Mouse (Mus musculus) erythroblast, adult 5-6 weeks (primary cell): ENCODE data around the gene Rpl26. TPM values are rescaled to one million over a fixed set of nuclear protein-coding genes. Genes with fewer than 3 reads are reported as not detected.
"Not testable (repeated sequence)": the region's sequence is repeated elsewhere in the genome, so short reads cannot be mapped to it uniquely, and the experiment has no call there.

ENCODE experiments used
- ATAC-seq: replicated peaks from 2 replicates; pipeline ENCODE4 v1.8.0; 2016; ENCODE audit warnings: moderate number of reproducible peaks, mild to moderate bottlenecking, moderate TSS enrichment, inconsistent platforms; ENCODE audit not compliant: poor library complexity, low FRiP score, severe bottlenecking
- total RNA-seq, 2 experiments: library from RNA; stranded (forward) in 1 of 2; stranded (reverse) in 1 of 2; fragments of 150-400 nt in 1 of 2; fragments of 200-764, 138-1000 nt in 1 of 2; gene quantifications; 2 replicates each; pipeline versions ENCODE4 v1.2.3 to v1.2.4; 2015 to 2017; ENCODE audit warnings: low replicate concordance in 2 of 2

Gene Rpl26
- total RNA-seq, 2 experiments from 2014 or later = 834 to 872 TPM

DNA sequence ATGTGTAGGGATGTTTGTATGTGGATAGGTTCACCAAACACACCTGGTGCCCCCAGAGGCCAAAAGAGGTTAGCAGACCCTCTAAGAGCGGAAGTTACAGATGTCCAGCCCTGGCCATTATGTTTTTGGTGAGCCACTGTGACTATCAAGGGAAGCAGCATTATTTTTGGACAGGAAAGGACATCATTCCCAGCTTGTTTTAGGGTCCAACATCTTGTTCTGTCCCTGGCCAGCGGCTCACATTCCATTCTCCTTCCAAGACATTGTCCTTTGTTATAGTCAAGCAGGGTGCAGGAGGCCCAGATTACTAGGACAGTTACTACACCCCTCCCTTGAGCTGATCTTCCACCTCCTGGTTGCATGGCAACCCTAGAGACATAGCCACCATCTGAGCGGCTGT is 5.9 kb downstream of the Rpl26 start:
- ATAC-seq = no peak

DNA sequence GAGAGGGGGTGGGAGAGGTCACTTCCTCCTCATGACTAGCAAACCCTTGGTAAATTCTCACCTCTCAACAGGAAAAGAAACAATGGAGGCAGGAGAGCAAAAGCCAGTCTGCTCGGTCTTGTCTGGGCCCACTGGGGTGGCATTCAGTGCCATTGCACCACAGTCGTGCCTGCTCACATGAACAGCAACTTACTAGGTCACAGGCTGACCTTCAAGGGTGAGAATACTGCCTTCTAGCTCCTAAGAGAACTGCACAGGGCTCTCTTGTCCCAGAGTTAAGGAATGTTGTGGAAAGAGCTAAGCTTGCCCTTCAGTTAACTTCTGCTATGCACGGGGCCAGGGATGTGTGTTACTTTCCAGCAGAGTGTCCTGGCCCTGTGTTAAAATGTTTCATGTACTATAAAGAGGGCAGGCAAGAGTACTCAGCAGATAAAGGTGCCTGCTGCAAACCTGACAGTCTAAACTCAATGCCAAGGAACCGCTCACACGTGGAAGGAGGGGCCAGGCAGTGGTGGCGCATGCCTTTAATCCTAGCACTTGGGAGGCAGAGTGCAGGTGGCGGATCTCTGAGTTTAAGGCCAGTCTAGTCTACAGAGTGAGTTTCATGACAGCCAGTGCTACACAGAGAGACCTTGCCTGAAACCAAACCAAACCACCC is 7.6 kb downstream of the Rpl26 start:
- no peak for ATAC-seq

DNA sequence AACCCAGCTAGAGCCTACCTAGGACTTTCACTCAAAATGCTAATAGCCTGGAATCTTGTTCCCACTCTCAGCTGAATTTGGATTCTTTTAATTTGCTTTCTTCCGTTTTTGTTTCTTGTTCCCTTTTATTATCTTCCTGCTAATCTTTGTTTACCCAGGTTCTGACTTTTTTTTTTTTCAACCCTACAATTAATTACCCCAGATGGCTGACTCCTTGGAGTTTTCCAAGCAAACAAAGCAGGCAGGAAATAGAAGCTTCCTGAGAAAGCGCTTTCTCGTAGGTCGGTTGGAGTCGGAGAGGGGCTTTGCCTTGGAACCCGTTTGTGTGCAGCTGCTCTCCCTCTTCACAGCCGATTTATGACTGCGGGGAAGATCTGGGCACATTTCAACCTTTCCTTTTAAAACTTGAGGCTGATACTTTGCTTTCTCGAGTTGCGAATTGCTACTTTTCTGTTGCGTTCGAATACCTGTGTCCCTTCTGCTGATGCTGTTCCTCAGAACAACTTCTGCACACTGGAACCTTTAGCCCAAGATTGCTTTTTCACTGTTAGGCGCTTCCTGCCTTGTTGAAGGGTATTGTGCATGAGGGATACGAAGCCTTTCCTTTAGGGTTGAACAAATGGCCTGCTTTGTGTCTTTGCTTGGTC is 10.3 kb downstream of the Rpl26 start:
- no peak for ATAC-seq

DNA sequence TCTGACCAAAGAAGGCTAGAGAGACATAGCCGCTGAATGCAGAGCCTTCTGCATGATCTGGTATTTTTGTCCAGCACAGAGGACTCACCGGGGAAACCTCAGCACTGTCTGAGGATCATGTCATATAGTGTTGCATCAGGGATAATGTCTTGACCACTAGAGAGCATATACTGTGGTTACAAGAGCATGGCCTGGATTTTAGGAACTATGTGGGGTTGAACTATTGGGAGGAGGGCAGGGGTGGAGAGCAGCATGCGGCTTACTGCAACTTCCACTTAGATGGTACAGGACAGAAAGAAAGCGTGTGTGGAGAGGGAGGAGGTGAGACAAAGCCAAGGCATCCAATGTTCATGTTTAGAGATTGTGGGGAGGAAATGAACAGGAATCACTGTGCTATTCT is 13.2 kb downstream of the Rpl26 start:
- no peak for ATAC-seq

DNA sequence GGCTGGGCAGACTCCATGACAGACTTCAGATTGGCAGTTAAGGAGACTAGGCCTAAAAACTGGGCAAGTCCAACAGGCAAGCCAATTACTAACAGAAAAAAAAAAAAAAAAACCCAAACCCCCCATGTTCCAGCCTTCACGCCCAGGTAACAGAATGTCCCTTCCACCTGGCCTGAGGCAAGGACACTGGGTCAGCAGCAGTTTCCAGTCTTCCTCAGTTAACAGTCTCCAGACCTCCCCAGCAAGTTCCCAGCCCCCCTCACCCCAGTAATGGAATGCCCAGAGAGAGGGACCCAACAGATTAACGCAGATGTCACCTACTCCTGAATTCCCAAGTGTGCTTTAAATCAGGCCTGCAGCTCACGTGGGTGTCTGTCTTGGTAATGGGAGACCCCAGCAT is 21.8 kb downstream of the Rpl26 start:
- ATAC-seq = no peak

DNA sequence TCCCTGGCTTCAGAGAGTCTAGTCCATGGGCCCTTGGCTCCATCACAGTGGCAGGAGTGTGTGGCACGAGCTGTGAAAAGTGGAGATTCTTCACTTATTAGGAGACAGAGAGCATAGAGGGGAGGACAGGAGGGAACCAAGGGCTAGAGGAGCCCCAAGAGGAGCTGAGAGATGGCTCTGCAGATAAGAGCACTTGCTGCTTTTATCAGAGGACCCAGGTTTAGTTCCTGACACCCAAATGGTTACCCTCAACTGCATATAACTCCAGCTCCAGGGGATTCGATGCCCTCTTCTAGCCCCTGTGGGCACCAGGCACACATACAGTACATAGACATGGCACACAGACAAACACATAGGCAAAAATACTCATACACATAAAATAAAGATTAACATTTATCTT is 23.4 kb downstream of the Rpl26 start:
- ATAC-seq = no peak

DNA sequence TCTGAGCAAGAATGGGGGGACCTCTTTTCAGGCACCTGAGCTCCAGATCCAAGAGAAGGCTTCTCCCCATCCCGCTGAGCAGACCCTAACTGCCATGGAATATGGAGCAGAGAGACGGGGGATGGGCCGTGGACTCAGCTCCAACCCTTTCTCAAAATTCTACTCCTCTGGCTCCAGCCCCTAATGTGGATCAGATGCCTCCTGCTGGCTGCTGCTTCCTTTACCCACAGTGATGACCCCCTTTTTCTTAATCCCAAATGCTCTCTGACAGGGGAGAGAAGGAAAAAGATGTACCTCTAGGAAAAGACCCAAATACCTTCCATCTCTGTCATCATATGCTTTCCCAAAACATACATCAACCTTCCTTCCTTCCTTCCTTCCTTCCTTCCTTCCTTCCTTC is 25.6 kb downstream of the Rpl26 start, which contains the start of gene Odf4:
Gene Odf4 (minus strand): TSS at position 101 of the 400 bp plus-strand sequence.
- no peak for ATAC-seq

DNA sequence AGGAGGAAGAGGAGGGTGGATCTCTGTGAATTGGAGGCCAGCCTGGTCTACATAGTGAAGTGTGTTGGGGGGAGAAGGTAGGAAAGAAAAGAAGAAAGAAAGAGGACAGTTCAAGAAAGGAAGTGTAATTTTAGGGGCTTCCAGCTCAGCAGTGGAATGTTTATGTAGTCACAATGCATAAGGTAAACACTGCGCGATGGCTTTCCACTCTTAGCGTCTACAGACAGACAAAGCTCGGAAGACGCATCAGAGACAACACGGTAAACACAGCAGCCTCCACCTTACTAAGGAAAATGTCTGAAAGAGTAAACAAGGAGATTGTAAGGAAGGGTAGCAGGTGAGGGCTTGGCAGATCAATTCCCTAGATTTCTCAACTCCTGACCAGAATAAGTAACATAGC is 28.6 kb downstream of the Rpl26 start:
- no peak for ATAC-seq

DNA sequence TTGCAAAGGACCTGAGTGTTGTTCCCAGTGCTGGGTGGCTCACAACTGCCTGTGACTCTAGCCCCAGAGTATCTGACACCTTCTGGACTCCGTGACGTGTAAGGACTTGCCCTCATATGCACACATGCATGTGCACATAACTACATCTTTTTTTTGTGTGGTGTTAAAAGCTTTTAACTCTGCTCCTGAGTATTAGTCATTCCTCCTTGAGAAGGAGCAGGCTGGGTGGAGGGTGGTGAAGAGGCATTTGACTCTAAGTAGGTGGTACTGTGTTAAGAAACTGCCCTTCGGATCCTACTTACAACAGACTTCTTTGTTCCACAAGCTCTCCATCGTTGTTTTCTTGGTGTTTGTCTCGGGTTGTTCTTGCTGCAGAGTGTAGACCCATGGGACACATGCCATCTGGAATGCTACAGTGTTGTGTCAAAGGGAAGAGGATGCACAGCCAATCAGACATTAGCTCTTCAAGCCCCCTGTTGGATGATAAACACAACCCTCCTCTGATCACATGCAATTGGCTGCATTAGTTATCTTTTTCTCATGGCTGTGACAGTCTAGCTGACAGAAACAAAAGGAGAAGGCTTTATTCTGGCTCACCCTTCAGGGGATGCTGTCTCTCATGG is 32.6 kb downstream of the Rpl26 start:
- no peak for ATAC-seq

DNA sequence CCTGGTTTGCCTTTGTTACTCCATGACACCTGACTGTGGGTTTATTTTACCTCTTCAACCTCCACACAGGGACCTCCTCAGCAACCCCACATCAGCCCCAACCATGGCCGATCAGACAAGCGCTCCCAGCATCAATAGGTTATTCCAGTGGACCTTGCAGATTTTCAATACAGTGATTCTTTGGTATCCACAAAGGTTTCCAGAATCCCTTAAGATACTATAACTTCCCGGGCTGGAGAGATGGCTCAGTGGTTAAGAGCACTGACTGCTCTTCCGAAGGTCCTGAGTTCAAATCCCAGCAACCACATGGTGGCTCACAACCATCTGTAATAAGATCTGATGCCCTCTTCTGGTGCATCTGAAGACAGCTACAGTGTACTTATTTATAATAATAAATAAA is 35.6 kb downstream of the Rpl26 start:
- not testable (repeated sequence) for ATAC-seq

DNA sequence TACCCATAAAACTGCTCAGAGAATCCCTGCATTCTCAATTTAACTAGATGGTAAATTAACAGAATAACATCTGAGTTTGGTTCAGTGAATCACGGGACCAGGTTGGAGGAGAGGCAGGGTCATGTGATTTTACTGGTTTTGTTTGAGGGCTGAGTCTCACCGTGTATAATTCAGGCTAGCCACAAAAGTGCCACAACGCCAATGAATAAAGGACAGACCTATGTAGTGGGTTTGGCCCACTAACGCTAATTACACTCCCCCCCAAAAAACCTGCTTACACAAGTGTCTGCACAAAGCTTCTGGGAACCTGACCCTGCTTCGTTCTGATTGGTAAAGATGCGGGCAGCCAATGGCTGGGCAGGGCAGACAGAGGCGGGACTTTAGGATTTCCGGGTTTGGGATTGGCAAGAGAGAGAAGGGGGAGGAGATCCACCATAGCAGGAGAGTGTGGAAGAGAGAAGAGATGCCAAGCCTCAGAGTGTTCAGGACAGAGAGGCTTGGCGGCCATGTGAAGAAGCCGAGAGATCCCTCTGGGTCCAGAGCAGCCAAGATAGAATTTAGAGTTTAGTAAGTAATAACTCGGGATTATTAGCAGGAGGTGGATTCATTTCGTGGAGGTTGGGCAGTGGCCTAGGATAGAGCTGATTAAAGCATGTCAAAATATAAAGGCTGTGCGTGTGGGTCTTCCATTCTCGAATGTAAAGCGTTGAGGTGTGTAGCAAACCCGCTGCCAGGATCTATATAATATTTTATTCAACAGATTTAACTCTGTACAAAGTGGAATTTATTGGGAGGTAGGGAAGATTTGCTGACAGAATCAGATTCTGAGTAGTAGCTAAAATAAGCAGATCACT is 38.3 kb downstream of the Rpl26 start:
- ATAC-seq = peak; percentile 96

DNA sequence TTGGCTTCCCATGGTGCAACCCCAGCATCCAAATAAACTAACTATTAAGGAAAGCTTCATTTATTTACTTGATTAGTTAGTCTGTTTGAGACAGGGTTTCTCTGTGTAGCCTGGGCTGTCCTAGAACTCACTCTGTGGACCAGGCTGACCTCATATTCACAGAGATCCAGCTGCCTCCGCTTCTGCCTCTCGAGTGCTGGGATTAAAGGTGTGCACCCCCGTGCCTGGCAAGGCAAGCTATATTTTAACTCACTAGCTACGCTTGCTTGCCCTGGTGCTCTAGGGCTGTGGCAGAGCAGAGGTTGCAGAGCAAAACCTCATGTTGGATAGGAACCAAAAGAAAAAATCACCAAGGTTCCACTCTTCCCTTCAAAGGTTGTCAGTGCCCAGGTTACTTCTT is 39.1 kb downstream of the Rpl26 start:
- no peak for ATAC-seq

DNA sequence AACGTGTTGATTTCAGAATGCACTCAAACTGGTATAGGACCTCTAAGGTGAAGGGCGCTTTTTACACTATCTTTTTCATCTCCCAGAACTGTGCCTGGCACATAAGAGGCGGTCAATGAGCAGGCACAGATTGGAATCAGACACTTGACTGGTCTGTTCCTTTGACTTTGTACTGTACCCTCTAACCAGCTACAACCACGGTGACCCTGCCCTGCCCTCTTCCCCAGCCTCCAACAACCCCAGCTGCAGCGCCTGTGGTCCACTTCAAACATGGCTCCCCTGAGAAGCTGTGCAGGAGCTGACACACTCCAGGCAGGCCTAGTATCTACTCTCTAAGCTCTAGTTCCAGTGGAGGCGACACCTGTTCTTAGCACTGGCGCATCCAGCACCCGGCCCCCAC is 41.3 kb downstream of the Rpl26 start:
- no peak for ATAC-seq

DNA sequence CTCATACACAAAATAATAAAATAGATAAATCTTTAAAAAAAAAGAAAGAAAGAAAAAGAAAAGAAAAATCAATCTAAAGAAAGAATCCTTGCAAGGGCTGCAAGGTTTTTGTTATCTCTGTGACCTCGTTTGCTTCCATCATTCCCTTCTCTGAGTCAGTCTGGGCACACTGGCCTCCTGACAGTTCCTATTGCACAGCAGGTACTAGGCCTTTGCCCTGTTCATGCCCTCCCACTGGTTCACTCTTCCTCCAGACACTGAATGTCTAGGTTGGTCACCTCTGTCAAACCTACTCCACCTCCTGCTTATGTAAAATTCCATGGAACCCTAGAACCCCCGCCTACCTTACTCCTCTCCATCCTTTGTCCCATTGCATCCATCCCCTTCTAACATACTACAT is 43.9 kb downstream of the Rpl26 start:
- no peak for ATAC-seq

DNA sequence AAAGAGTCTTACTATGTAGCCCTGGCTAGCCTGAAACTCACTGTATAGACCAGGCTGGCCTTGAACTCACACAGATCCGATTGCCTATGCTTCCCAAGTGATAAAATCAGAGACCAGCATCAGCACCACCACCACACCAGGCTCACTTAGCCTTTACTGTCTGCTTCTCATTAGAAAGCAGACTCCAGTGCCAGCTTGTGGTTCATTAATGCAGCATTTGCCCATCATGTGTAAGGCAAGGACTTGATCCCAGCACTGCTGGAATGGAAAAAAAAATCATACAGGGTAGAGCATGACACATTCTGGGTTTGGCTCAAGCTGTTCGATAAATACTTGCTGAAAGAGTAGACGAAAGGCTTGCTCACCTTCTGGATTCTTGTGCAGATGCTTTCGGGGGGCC is 44.6 kb downstream of the Rpl26 start:
- ATAC-seq = no peak

DNA sequence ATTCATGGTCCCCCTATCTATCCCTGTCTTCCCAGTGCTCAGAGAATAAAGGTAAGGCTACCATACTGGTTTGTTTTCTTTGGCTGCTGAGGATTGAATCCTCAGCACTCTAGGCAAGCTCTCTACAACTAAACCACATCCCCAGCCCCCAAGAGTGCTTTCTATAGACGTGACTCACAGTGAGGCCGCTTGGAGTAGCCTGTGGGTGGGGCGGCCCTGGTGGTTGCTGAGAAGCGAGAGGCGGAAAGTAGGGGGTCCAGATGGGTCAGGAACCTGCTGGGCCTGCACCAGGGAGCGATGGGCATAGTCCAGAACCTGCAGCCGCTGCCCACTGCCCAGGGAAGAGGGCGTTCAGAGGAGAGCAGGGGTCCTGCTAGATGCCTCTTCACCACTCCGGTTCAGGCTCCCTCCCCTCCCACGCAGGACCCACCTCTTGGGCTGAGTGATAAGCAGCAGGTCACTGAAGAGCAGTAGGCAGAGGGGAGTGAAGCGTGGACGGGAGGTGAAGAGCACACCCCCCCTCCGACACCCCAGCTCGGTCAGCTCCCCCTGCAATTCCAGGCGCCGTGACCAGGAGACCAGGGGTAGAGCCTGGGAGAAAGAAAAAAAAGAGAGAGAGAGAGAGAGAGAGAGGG is 45.5 kb downstream of the Rpl26 start:
- no peak for ATAC-seq

DNA sequence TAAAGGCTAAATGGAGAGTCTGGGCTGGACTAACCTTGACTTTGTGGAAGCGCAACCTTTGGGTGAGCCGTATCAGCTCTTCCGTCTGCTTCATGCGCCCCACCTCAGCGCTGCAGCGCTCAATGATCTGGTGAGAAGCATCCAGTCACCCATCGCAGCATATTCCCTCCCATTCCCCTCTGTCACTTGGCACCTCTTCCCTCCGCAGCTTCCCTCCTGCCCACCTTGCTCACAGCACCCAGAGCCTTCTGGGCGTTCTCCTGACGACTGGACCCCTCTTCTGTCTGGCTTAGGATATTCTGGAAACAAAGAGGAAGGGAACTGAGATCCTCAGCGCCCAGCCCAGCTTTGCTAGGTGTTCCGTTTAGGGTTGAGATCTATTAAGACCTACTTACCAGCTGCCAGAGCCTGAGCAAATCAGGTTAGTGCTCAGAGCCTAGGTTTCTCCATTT is 46.2 kb downstream of the Rpl26 start:
- no peak for ATAC-seq

DNA sequence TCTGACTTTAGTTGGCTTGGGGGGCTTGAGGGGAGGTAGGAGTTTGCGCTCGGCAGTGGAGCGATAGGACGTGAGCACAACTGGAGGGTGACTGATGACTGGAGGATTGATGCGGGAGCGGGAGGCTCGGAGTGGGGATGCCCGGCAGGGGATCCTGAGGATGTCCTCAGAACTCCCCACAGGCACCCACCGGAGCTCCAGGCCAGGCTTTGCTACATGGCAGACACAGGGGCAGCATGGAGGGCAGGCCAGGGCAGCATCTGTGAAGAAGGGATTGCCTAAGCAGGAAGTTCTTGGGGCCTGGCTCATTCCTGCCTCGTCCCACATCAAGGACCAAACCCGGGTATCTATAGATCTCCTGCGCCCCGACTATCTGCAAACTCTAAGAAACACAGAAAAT is 52.5 kb downstream of the Rpl26 start:
- no peak for ATAC-seq

DNA sequence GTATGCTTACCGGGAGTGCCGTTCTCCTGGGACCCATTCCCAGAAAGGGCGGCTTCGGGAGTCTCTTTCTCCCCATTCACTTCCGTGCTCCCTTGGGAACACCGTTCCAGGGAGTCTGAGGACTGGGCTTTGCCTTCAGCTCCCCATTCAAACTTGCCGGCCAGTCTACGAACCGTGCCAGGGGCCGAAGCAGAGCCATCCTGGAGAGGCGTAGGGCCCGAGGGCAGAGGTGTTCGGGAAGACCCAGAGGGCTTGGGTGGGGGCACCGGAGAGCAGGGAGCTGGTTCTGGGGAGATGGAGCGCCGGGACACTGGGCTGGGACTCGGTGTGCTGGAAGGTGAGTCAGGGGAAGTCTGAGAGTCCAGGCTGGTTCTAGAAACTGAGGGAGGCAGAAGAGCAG is 53.0 kb downstream of the Rpl26 start:
- no peak for ATAC-seq

DNA sequence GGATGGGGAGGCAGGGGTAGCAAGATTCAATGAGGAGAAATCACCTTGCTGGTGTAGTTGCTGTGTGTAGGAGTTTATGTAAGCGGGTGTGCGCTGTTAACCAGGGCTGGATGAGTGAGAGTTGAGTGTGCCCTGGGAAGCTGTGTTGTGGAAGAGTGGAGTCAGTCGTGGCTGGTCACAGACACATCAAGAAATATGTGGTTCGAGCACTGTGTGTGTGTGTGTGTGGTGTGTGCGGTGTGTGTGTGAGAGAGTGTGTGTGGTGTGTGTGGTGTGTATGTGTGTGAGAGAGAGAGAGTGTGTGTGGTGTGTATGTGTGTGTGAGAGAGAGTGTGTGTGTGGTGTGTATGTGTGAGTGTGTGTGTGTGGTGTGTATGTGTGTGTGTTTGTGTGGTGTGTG is 54.1 kb downstream of the Rpl26 start:
- ATAC-seq = no peak
